Mouse (Mus musculus): Measurements from ENCODE around the gene Gm6793.
A peak's percentile ranks its signal among the peaks of the same experiment; 100 is the strongest.

Gm6793 gene

GRCm38 (mm10) chr8:112014936-112015335 lies at the start of gene Gm6793:
Gene Gm6793 (minus strand): TSS chr8:112015036.
- DNase-seq (ENCODE audit: low spot score in 2 of 2), result no peak

GRCm38 (mm10) chr8:112061372-112061771 lies 46.5 kb upstream of the Gm6793 start:
- DNase-seq (ENCODE audit: low spot score in 2 of 2), result peak in 1 of 2 experiments; percentile 0

- no peak for DNase-seq (ENCODE audit: low spot score in 2 of 2)
Measured at GRCm38 (mm10) chr8:112054456-112054855, 39.6 kb upstream of the Gm6793 start.

GRCm38 (mm10) chr8:112051537-112051936 lies 36.7 kb upstream of the Gm6793 start:
- DNase-seq (ENCODE audit: low spot score in 2 of 2), result no peak

GRCm38 (mm10) chr8:112049984-112050383 lies 35.1 kb upstream of the Gm6793 start:
- DNase-seq (ENCODE audit: low spot score in 2 of 2), result no peak

- DNase-seq (ENCODE audit: low spot score in 2 of 2), result no peak
Measured at GRCm38 (mm10) chr8:112048293-112048692, 33.5 kb upstream of the Gm6793 start.

GRCm38 (mm10) chr8:112045896-112046295 lies 31.1 kb upstream of the Gm6793 start:
- DNase-seq (ENCODE audit: low spot score in 2 of 2), result peak; percentile 41 to 59

- DNase-seq (ENCODE audit: low spot score in 2 of 2), result no peak
Measured at GRCm38 (mm10) chr8:112045182-112045581, 30.3 kb upstream of the Gm6793 start.

GRCm38 (mm10) chr8:112037521-112037920 lies 22.7 kb upstream of the Gm6793 start:
- no peak for DNase-seq (ENCODE audit: low spot score in 2 of 2)

GRCm38 (mm10) chr8:112034603-112035002 lies 19.8 kb upstream of the Gm6793 start:
- peak in 1 of 2 experiments; percentile 12 for DNase-seq (ENCODE audit: low spot score in 2 of 2)

- no peak for DNase-seq (ENCODE audit: low spot score in 2 of 2)
Measured at GRCm38 (mm10) chr8:112033071-112033470, 18.2 kb upstream of the Gm6793 start.

GRCm38 (mm10) chr8:112030663-112031062 lies 15.8 kb upstream of the Gm6793 start:
- DNase-seq (ENCODE audit: low spot score in 2 of 2), result no peak

GRCm38 (mm10) chr8:112029455-112029854 lies 14.6 kb upstream of the Gm6793 start:
- DNase-seq (ENCODE audit: low spot score in 2 of 2), result no peak

GRCm38 (mm10) chr8:112011816-112012242 lies 3.0 kb downstream of the Gm6793 start:
- DNase-seq (ENCODE audit: low spot score in 2 of 2), result peak; percentile 29 to 60

- DNase-seq (ENCODE audit: low spot score in 2 of 2), result peak; percentile 88 to 90
Measured at GRCm38 (mm10) chr8:112010997-112011815, 3.6 kb downstream of the Gm6793 start, which contains the start of the genes Kars and Terf2ip. Gene Kars (minus strand): TSS chr8:112011323. Gene Terf2ip (plus strand): TSS chr8:112011398.

- DNase-seq (ENCODE audit: low spot score in 2 of 2), result no peak
Measured at GRCm38 (mm10) chr8:112009558-112009957, 5.3 kb downstream of the Gm6793 start.

GRCm38 (mm10) chr8:112007669-112008068 lies 7.2 kb downstream of the Gm6793 start:
- DNase-seq (ENCODE audit: low spot score in 2 of 2), result no peak

- DNase-seq (ENCODE audit: low spot score in 2 of 2), result no peak
Measured at GRCm38 (mm10) chr8:112005601-112006000, 9.2 kb downstream of the Gm6793 start.

GRCm38 (mm10) chr8:112004754-112005153 lies 10.1 kb downstream of the Gm6793 start:
- no peak for DNase-seq (ENCODE audit: low spot score in 2 of 2)

- no peak for DNase-seq (ENCODE audit: low spot score in 2 of 2)
Measured at GRCm38 (mm10) chr8:111992703-111993039, 22.2 kb downstream of the Gm6793 start.

- DNase-seq (ENCODE audit: low spot score in 2 of 2), result peak; percentile 61 to 76
Measured at GRCm38 (mm10) chr8:111992013-111992702, 22.7 kb downstream of the Gm6793 start, which contains the start of gene Adat1. Gene Adat1 (minus strand): TSS chr8:111992302.

- no peak for DNase-seq (ENCODE audit: low spot score in 2 of 2)
Measured at GRCm38 (mm10) chr8:111991278-111991677, 23.6 kb downstream of the Gm6793 start.

- peak; percentile 40 to 50 for DNase-seq (ENCODE audit: low spot score in 2 of 2)
Measured at GRCm38 (mm10) chr8:111989911-111990310, 24.9 kb downstream of the Gm6793 start.

All from urinary bladder, adult 18-20 months (tissue).